11 mouse cellular contexts compared by ENCODE assay signal in genomic region chr4:155126602-155127372, GRCm38 (mm10). TPM values are rescaled to one million over a fixed set of nuclear protein-coding genes. Genes with fewer than 3 reads are reported as not detected.
DNase-seq lines count a peak whose midpoint lies in the region; ATAC-seq and TF ChIP-seq lines count a peak whose summit lies in the region.
"Had no signal": no experiment of that assay in that cellular context is flagged by ENCODE, and none has a peak within 500 bp of the region (broad histone marks: within the 10 kb centered on the region; RNA-seq: fewer than 3 reads in every experiment).

No protein-coding gene starts in this region.

- H3K4me3 ChIP-seq in left cerebral cortex, adult 2 months = no peak overlapping the region
- peak overlapping the region; percentile 0; the same call in 1 of the 2 replicates for H3K4me3 ChIP-seq in G1E (ENCODE audit: low read depth, low read length)
- no peak overlapping the region for H3K4me3 ChIP-seq in embryonic facial prominence, embryonic 12.5 days
- H3K4me3 ChIP-seq in stomach, embryonic 16.5 days (replicated peaks; ENCODE audit: low read length) = no peak overlapping the region
- no peak overlapping the region for H3K4me3 ChIP-seq in kidney, embryonic 16.5 days (ENCODE audit: low read length)
- H3K4me3 ChIP-seq in kidney, adult 2 months (ENCODE audit: insufficient read depth, low read depth, low read length) = no peak overlapping the region

- no peak overlapping the region for H3K4me2 ChIP-seq in embryonic facial prominence, embryonic 12.5 days (replicated peaks)
- H3K4me2 ChIP-seq in stomach, embryonic 16.5 days (ENCODE audit: low read depth, low read length) = no peak overlapping the region
- no peak overlapping the region for H3K4me2 ChIP-seq in kidney, embryonic 16.5 days (replicated peaks; ENCODE audit: low read depth, low read length)

- no peak overlapping the region for H3K9ac ChIP-seq in embryonic facial prominence, embryonic 12.5 days
- H3K9ac ChIP-seq in stomach, embryonic 16.5 days (ENCODE audit: low read length) = peak overlapping the region; percentile 10; the same call in 1 of the 2 replicates
- no peak overlapping the region for H3K9ac ChIP-seq in kidney, embryonic 16.5 days (replicated peaks; ENCODE audit: low read length)

- no peak for TF ChIP-seq CTCF in left cerebral cortex, adult 2 months (IDR thresholded peaks at IDR 0.05)
- no peak for TF ChIP-seq CTCF in G1E (IDR thresholded peaks at IDR 0.05; ENCODE audit: low read depth, low read length)
- TF ChIP-seq CTCF in kidney, adult 2 months (conservative IDR thresholded peaks at IDR 0.05; ENCODE audit: insufficient read depth, insufficient read length, low read depth, low read length) = no peak

- intact Hi-C loops in left cerebral cortex, postnatal 4 days (cut with DNase I) = no loop called here
- intact Hi-C loops in left cerebral cortex, adult 2 months (cut with DNase I) = no loop called here

- H3K27ac ChIP-seq in left cerebral cortex, adult 2 months = no peak overlapping the region
- H3K27ac ChIP-seq in embryonic facial prominence, embryonic 12.5 days = 0 out of 2 replicates have a peak overlapping the region, but pooled peaks have one; percentile 5
- H3K27ac ChIP-seq in stomach, embryonic 16.5 days (ENCODE audit: low read length) = no peak overlapping the region
- no peak overlapping the region for H3K27ac ChIP-seq in kidney, embryonic 16.5 days (ENCODE audit: low read length)
- H3K27ac ChIP-seq in kidney, adult 2 months (ENCODE audit: insufficient read depth, low read depth, low read length) = no peak overlapping the region

- 71% methylated on average over 7 of the region's 7 CpGs for WGBS in embryonic facial prominence, embryonic 12.5 days
- WGBS in stomach, embryonic 16.5 days = 73% methylated on average over 7 of the region's 7 CpGs
- WGBS in kidney, embryonic 16.5 days = 64% methylated on average over 7 of the region's 7 CpGs
- 83% methylated on average over 7 of the region's 7 CpGs for WGBS in kidney, adult 2 months

- peaks cover 2% of the 10 kb centered on the region for H3K36me3 ChIP-seq in G1E (replicated peaks)
- H3K36me3 ChIP-seq in embryonic facial prominence, embryonic 12.5 days = no peaks in the 10 kb centered on the region
- no peaks in the 10 kb centered on the region for H3K36me3 ChIP-seq in stomach, embryonic 16.5 days (ENCODE audit: control insufficient read depth, insufficient read depth, low read length)
- H3K36me3 ChIP-seq in kidney, embryonic 16.5 days (ENCODE audit: insufficient read depth, low read length) = no peaks in the 10 kb centered on the region
- H3K36me3 ChIP-seq in kidney, adult 2 months (ENCODE audit: control insufficient read depth, insufficient read depth, low read length) = no peaks in the 10 kb centered on the region

- H3K9me3 ChIP-seq in G1E (replicated peaks) = peaks cover 4% of the 10 kb centered on the region
- H3K9me3 ChIP-seq in embryonic facial prominence, embryonic 12.5 days = no peaks in the 10 kb centered on the region
- H3K9me3 ChIP-seq in stomach, embryonic 16.5 days (replicated peaks; ENCODE audit: control insufficient read depth, low read length) = no peaks in the 10 kb centered on the region
- peaks cover 3% of the 10 kb centered on the region; the same call in 1 of the 2 replicates for H3K9me3 ChIP-seq in kidney, embryonic 16.5 days (ENCODE audit: low read length)

- H3K4me1 ChIP-seq in G1E (ENCODE audit: insufficient read depth, low read depth, low read length) = peaks cover 75% of the 10 kb centered on the region
- peaks cover 43% of the 10 kb centered on the region for H3K4me1 ChIP-seq in embryonic facial prominence, embryonic 12.5 days
- H3K4me1 ChIP-seq in stomach, embryonic 16.5 days (ENCODE audit: control insufficient read depth, insufficient read depth, low read length) = peaks cover 31% of the 10 kb centered on the region
- peaks cover 40% of the 10 kb centered on the region for H3K4me1 ChIP-seq in kidney, embryonic 16.5 days (ENCODE audit: insufficient read depth, low read length)
- H3K4me1 ChIP-seq in kidney, adult 2 months (ENCODE audit: control insufficient read depth, insufficient read depth, low read length) = 0 out of 2 replicates have a peak, but pooled peaks cover 4% of the 10 kb centered on the region

- peak; percentile 35 for DNase-seq in left cerebral cortex, postnatal 4 days
- DNase-seq in left cerebral cortex, adult 2 months (ENCODE audit: extremely low spot score in 1 of 2, low spot score in 2 of 2) = no peak
- DNase-seq in G1E (ENCODE audit: low spot score) = no peak
- no peak for DNase-seq in spleen, postnatal 4 days (ENCODE audit: low spot score in 2 of 2)
- DNase-seq in kidney, adult 2 months = no peak
- DNase-seq: cerebellum, postnatal 10 days; liver had no signal

- TF ChIP-seq POLR2A in kidney, adult 2 months (IDR thresholded peaks at IDR 0.05; ENCODE audit: low read depth, low read length) = no peak

- ATAC-seq in G1E (ENCODE audit: extremely low read depth, insufficient number of reproducible peaks, low FRiP score, poor library complexity, severe bottlenecking) = no peak
- no peak for ATAC-seq in embryonic facial prominence, embryonic 12.5 days (ENCODE audit: insufficient number of reproducible peaks, insufficient read depth, low FRiP score, low TSS enrichment)
- no peak for ATAC-seq in stomach, embryonic 16.5 days (ENCODE audit: insufficient read depth, low FRiP score)
- no peak for ATAC-seq in kidney, embryonic 16.5 days (ENCODE audit: low FRiP score, low TSS enrichment)

- H3K27me3 ChIP-seq in G1E (ENCODE audit: insufficient read depth, low read length) = peaks cover 29% of the 10 kb centered on the region
- H3K27me3 ChIP-seq in embryonic facial prominence, embryonic 12.5 days = no peaks in the 10 kb centered on the region
- no peaks in the 10 kb centered on the region for H3K27me3 ChIP-seq in stomach, embryonic 16.5 days (ENCODE audit: control insufficient read depth, insufficient read depth, low read length)
- H3K27me3 ChIP-seq in kidney, embryonic 16.5 days (ENCODE audit: insufficient read depth, low read length) = no peaks in the 10 kb centered on the region
- H3K27me3 ChIP-seq in kidney, adult 2 months (replicated peaks; ENCODE audit: control insufficient read depth, insufficient read depth, low read length) = no peaks in the 10 kb centered on the region

RNA-seq across cellular contexts. Expression of gene Morn1, which starts 40.4 kb away (rescaled TPM):
- 10 to 100 TPM; 11.0 to 12.9 TPM for total RNA-seq in left cerebral cortex, postnatal 4 days (2021)
- 10 to 100 TPM; 10.6 to 11.2 TPM for total RNA-seq in left cerebral cortex, adult 2 months (2021)
- total RNA-seq in G1E (2014; fragmentation: Nextera tagmentation) = 2.3 and 4.2 TPM in 2 replicates
- total RNA-seq in G1E (2017) = 5.3 and 7.2 TPM in 2 replicates
- polyA plus RNA-seq in G1E (2012) = 1.8 and 2.9 TPM in 2 replicates
- polyA plus RNA-seq in embryonic facial prominence, embryonic 12.5 days (2016; fragmentation: Nextera tagmentation; extraction: Ambion mirVana) = 5.1 and 7.7 TPM in 2 replicates
- 4.8 and 6.1 TPM in 2 replicates for polyA plus RNA-seq in stomach, embryonic 16.5 days (2015; fragmentation: Nextera tagmentation; extraction: Ambion mirVana)
- 5.9 and 7.0 TPM in 2 replicates for polyA plus RNA-seq in kidney, embryonic 16.5 days (2015; fragmentation: Nextera tagmentation; extraction: Ambion mirVana)
- 10.4 and 12.4 TPM in 2 replicates for polyA plus RNA-seq in kidney, adult 2 months (2012; rRNA removed)
- total RNA-seq: monocyte, adult 5-6 weeks had no signal

RNA-seq across cellular contexts. Expression of gene Rer1, which starts 40.6 kb away (rescaled TPM):
- total RNA-seq in left cerebral cortex, postnatal 4 days (2021) = 10 to 100 TPM; 65.1 to 67.9 TPM
- 10 to 100 TPM; 62.4 to 67.5 TPM for total RNA-seq in left cerebral cortex, adult 2 months (2021)
- 209 TPM in 2 replicates for total RNA-seq in G1E (2014; fragmentation: Nextera tagmentation)
- total RNA-seq in G1E (2017) = 212 and 216 TPM in 2 replicates
- 123 and 125 TPM in 2 replicates for polyA plus RNA-seq in G1E (2012)
- polyA plus RNA-seq in embryonic facial prominence, embryonic 12.5 days (2016; fragmentation: Nextera tagmentation; extraction: Ambion mirVana) = 139 and 143 TPM in 2 replicates
- 171 and 183 TPM in 2 replicates for polyA plus RNA-seq in stomach, embryonic 16.5 days (2015; fragmentation: Nextera tagmentation; extraction: Ambion mirVana)
- 158 and 162 TPM in 2 replicates for polyA plus RNA-seq in kidney, embryonic 16.5 days (2015; fragmentation: Nextera tagmentation; extraction: Ambion mirVana)
- 133 TPM in 2 replicates for polyA plus RNA-seq in kidney, adult 2 months (2012; rRNA removed)

RNA-seq across cellular contexts. Expression of gene Pex10, which starts 60.0 kb away (rescaled TPM):
- total RNA-seq in left cerebral cortex, postnatal 4 days (2021) = 10 to 100 TPM; 12.0 to 13.5 TPM
- total RNA-seq in left cerebral cortex, adult 2 months (2021) = 10 to 100 TPM; 17.4 to 18.3 TPM
- 15.9 and 21.1 TPM in 2 replicates for total RNA-seq in G1E (2014; fragmentation: Nextera tagmentation)
- total RNA-seq in G1E (2017) = 23.2 and 23.4 TPM in 2 replicates
- polyA plus RNA-seq in G1E (2012) = 30.3 and 40.2 TPM in 2 replicates
- 23.3 and 23.7 TPM in 2 replicates for polyA plus RNA-seq in embryonic facial prominence, embryonic 12.5 days (2016; fragmentation: Nextera tagmentation; extraction: Ambion mirVana)
- 19.9 and 20.1 TPM in 2 replicates for polyA plus RNA-seq in stomach, embryonic 16.5 days (2015; fragmentation: Nextera tagmentation; extraction: Ambion mirVana)
- polyA plus RNA-seq in kidney, embryonic 16.5 days (2015; fragmentation: Nextera tagmentation; extraction: Ambion mirVana) = 26.3 and 27.3 TPM in 2 replicates
- 23.9 and 25.6 TPM in 2 replicates for polyA plus RNA-seq in kidney, adult 2 months (2012; rRNA removed)
